Mouse (Mus musculus): ENCODE measurements around the gene Nqo2. TPM values are rescaled to one million over a fixed set of nuclear protein-coding genes. Genes with fewer than 3 reads are reported as not detected.

Gene Nqo2
- polyA plus RNA-seq (2012; rRNA removed), result 4.2 and 5.7 TPM in 2 replicates

DNA sequence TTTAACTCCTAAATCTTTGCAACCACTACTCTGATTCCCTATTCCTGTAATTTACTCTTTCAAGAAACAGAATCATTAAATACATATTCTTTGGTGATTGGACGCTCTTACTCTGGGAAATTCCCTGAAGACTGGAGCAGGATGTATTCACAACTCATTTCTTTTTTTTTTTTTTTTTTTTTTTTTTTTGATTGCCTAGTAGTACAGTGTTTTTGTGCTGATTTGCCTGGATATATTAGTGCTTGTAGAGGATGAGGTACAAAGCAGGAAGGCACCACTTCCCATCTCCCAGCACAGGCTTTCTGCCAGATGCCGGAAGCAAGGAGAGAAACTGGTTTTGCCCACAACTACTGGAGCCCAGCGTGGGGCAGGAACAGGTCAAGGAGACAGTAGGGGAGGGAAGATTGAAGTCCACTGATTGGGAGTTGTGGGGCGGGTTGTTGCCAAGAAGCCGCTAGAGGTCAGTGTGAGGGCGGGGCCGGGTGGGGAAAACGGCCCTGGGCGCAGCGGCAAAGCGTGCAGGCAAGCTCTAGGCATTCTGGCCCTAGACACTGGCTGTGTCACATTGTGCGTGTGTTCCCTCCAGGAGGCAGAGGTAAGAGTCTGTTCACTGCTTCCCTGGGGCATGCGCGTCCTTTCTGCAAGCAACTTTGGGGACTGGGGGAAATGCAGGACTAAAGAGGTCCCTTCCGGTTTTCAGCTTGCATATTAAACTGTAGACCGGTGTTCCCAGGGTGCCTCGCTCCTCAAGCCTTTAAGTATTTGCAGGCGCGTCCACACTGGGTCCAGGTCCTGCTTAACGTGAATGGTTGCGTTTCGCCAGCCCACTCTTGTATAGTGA lies at the start of gene Nqo2:
Gene Nqo2 (plus strand): TSS at position 482 of the 841 bp plus-strand sequence.

DNA sequence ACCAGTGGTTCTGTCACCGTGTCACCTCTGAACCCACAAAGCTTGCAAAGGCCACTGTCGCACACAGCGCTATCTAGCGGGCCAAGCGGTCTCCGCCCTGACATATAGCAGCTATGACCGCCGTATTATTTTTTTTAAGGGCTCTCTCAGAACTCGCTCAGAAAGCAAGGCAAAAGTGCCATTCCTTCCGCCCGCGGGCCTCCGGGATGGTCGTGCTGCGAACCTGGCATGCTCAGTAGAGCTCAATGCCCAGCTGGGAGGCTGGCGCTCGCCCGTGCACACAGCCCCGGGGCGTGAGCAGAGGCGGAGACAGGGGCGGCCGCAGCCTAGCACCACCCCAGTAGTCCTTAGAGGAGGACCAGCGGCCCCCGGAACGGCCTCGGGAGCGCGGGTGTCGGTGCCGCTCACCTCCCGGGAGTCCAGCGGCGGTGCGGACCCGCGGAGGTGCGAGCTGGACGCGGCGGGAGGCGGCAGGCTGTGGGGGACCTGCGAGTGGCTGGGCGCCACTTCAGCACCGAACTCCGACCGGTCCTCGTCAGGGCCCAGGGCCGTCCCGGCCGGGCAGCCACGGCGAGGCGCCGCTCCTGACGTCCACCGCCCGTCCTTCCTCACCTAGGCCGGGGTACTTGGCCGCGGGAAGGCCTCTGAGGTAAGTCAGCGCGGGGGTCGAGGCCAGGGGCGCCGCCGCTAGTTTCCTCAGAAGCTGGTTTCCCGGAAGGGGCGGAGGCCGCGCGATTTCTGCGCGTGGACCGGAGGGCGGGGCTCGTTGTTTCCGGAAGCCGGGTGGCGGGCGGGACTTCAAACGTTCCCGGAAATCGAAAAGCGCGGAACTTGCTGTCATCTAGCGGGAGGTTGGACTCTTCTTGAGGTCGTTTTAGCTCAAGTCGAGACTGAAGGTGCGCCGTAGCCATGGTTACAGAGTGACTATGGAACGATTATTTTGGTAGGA lies 37.8 kb downstream of the Nqo2 start, which contains the start of the genes Ripk1 and Serpinb6a:
Gene Ripk1 (plus strand): TSS at position 306 of the 949 bp plus-strand sequence.
Gene Serpinb6a (minus strand): TSS at position 737 of the 949 bp plus-strand sequence.

DNA sequence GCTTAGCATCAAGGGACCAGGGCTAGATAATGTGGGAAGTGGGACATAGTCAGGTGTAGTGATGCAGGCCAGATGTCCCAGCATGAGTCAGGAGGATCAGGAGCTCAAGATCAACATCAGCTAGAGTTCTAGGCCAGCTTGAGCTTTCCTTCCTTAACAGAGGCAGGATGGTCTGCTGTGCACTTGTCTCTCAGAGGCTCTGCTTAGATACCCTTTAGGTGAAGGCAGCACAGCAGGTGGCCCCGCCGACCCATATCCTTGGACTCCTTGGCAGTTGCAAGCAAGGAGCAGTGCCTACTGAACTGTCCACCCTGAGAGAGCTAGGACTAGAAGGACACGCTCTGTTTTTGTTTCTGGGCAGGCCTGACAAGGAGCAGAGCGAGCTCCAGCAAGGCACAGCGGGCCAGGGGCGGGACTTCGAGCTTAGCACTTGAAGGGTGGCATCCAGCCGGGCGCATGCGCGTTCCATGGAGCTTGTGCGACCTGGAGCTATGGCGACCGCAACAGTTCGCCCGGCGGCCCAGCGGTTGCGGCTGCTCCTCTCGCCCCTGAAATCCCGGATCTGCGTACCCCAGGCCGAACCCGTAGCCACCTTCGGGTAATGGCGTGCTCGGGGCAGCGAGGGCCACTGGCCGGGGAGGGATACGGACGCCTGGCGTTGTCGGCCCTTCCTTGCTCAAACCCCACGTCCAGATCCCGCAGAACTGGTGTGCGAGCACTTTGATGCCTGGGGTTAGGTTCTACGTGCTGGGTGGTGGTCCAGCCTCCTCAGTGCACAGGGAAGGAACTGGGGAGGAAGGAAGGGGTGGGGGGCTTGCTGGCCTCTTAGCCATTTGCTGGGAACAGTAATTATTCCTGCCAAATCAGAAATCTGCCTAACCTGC lies 72.9 kb downstream of the Nqo2 start, which contains the start of gene Bphl:
Gene Bphl (plus strand): TSS at position 426 of the 884 bp plus-strand sequence.

Other genes with a start within 250 kb of the Nqo2 start
- 0.05 TPM in 2 replicates for gene Serpinb6e, start 121.3 kb upstream of the Nqo2 start, polyA plus RNA-seq (2012; rRNA removed)
- 0.31 and 0.35 TPM in 2 replicates for gene Serpinb6c, start 59.0 kb upstream of the Nqo2 start, polyA plus RNA-seq (2012; rRNA removed)
- 3.3 and 3.8 TPM in 2 replicates for gene Ripk1, start 37.7 kb downstream of the Nqo2 start, polyA plus RNA-seq (2012; rRNA removed)
- 38.0 and 39.3 TPM in 2 replicates for gene Serpinb6a, start 38.1 kb downstream of the Nqo2 start, polyA plus RNA-seq (2012; rRNA removed)
- gene Bphl, start 72.9 kb downstream of the Nqo2 start, polyA plus RNA-seq (2012; rRNA removed), result 30.4 and 35.4 TPM in 2 replicates
- 5,552 and 5,589 TPM in 2 replicates for gene Tubb2a, start 113.3 kb downstream of the Nqo2 start, polyA plus RNA-seq (2012; rRNA removed)
- 9,323 and 9,673 TPM in 2 replicates for gene Tubb2b, start 165.8 kb downstream of the Nqo2 start, polyA plus RNA-seq (2012; rRNA removed)
- gene Psmg4, start 198.3 kb downstream of the Nqo2 start, polyA plus RNA-seq (2012; rRNA removed), result 136 TPM in 2 replicates